Mouse (Mus musculus): ENCODE results near the gene Mgat5b. TPM values are rescaled to one million over a fixed set of nuclear protein-coding genes. Genes with fewer than 3 reads are reported as not detected.
A peak's percentile ranks its signal among the peaks of the same experiment; 100 is the strongest.
"Not testable (repeated sequence)": the region's sequence is repeated elsewhere in the genome, so short reads cannot be mapped to it uniquely, and the experiment has no call there.

Gene Mgat5b
- under 1 TPM in 1 of 2 experiments, not detected in 1; 0.13 TPM for total RNA-seq (2021)
- long read RNA-seq, experiment 1: 0 reads
- long read RNA-seq, experiment 2: 0 reads

DNA sequence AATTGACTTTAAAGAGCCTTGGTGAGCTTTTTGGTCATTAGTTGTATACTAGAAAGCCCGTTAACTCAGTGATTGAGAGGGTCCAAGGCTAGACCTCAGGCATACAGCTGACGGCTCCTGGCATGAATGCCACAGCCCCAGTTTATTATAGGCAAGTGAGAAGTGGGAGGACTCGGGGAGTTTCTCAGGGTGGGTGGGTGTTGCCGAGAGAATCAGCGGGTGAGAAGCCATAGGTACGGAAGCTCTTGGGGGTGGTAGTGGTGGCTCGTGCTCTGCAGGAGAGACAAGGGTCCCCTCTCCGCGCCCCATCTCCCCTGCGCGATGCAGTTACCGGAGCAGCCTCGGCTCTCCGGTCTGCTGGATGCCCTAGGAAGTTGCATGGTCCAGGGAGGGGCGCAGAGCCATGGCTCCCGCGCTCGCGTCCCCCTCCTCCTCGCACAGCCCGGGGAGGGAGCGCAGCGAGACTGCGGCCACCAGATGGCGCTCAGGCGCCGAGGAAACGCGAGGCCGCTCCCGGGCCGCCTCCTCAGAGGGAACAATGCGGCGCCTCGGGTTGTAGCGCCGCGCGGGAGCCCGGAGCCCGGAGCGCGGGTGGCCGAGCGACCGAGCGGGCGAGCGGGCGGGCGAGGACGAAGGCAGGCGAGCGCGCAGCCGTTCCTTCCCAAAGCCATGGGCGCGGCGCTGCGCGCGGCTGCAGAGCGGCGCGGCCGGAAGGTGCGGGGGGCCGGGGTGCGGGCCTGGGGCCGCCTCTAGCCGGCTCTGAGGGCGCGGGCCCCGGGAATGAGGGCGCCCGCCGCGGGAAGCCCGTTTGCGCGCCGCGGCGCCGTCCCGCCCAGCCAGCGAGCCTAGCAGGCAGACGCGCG lies at the start of gene Mgat5b:
Gene Mgat5b (plus strand): TSS at position 541 of the 863 bp plus-strand sequence.
- DNase-seq: peak; percentile 51

DNA sequence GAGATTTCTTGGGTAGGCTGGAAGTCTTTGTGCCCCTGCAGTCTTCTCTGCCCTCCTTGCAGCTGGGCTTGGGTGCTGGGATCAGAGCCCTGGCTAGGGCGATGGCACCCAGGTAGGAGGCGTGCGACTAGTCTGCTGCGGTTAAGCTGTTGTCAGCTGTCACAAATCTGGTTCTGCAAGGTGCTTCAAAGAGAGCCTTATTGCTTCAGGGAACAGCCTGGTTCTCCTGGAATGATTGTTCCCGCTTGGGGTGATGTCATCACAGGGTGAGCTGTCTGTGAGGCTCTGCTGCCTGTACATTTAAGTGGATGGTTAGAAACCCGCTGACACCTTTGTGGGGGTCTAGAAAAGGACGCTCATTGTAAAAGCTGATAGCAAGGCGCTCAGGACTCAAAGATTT lies 49.4 kb upstream of the Mgat5b start:
- no peak for DNase-seq

DNA sequence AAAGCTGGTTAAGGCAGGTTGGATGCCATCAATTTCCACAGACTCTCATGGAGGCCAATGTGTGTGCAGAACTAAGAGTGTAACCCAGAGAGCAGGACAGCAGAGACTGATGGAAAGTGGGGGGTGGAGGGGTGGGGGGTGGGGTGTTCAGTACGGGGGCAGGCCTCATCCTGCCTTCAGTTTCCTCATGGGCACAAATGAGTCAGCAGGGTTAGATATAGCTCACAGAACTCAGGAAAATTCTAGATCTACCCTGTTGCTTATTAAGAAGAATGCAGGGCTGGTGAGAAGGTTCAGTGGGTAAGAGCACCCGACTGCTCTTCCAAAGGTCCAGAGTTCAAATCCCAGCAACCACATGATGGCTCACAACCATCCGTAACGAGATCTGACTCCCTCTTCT lies 49.0 kb upstream of the Mgat5b start:
- DNase-seq: no peak

DNA sequence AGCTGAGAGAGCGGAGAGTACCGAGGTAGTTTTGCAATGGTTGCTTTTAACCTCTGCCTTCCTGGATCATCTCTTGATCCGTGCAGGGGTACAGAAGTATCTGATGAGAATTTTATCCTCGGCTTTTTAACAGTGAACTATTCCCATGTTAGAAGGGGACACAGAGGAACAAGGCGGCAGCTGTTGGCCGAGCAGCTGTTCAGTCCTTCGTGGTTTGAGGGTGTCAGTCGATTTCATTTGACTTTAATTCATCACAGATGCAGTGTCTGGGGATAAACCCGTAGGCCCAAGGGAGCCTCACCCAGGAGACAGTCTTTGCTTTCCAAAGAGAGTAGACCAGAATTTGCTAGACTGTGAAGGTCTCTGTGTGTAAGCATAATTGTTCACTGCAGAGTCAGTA lies 47.1 kb upstream of the Mgat5b start:
- no peak for DNase-seq

DNA sequence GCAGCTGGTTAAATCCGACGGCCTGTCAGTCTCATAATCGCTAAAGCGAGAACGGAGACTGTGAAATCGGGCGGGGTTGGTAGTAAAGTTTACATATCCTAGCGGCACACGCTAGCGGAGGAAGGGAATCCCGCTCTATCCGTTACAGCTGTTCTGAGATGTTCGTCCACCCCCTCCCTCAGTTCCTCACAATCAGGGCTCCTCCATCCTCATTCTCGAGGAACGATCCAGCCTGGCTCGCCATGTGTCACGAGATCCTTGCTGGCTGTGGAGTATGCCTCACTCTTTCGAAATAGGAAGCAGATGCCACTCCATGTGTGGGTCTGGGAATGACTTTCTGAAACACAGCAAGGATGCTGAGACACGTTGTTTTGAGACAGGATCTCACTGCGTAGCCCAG lies 44.7 kb upstream of the Mgat5b start:
- no peak for DNase-seq

GRCm38 (mm10) chr11:116878454-116878853 lies 40.2 kb upstream of the Mgat5b start:
- DNase-seq: no peak

DNA sequence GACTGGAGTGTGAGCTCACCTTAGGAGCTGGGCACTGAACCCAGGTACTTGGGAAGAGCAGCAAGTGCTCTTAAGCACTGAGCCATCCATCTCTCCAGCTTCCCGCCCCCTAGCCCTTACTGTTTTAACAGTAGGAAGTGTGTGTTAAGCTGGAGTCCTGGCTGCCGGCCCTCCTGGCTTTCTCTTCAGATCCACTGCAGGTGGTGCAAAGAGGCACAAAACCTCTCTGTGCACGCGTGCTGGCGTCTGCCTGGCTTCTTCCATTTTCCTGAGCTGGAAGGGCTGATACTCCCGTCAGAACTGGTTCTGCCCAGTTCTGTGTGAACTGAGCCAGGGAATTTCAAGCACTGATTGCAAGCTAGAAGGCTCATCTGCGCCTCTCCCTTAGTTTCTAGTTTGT lies 37.8 kb upstream of the Mgat5b start:
- DNase-seq: no peak

DNA sequence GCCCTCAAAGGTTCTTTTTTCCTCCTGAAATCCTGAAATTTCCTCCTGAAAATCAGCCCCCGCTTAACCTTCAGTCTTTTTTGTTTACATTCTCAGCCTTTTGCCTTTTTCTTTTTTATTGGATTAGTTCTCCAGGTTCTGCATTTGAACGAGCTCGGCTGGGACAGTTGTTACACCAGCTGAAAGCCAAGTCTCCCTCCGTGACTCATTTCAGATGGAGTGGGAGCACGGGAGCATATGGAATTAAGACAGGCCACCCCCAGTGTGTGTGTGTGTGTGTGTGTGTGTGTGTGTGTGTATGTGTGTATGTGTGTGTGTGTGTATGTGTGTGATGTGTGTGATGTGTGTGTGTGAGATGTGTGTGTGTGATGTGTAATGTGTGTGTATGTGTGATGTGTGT lies 37.2 kb upstream of the Mgat5b start:
- no peak for DNase-seq

DNA sequence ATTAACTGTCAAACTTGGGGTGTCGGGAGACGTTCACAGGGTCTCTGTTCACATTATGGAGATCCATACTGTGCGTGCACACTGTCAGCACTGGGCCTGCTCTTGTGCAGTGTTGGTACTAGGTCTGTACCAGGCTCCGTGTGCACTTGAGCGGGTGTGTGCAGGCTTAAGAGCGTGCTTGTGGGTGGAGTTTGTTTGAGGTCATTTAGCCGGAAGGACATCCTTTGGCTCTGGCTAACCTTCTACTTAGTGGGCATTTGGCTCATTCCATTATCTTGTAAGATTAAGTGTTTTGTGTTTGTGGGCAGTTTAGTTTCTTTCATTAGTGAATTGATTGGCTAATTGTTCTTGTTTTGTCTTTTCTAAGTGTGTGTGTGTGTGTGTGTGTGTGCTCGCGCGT lies 36.2 kb upstream of the Mgat5b start:
- DNase-seq: no peak

DNA sequence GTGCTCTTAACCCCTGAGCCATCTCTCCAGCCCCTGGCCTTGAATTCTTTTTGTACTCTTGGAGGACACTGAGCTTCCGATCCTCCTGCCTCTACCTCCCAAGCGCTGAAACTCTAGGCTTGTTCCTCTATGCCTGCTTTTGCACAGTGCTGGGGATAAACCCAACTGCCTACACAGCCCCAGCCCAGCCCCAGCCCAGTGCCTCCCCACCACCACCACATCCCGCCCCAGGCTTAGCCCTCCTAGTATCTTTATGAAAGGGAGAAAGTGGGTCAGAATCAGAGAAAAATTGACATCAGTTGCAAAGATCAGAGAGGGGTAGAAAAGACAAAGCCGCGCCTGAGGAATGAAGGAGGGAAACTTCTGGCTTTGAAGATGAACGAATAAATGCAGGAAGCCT lies 34.6 kb upstream of the Mgat5b start:
- DNase-seq: no peak

- DNase-seq: peak; percentile 65
These were observed 33.1 kb upstream of the Mgat5b start for GRCm38 (mm10) chr11:116885275-116886151.

DNA sequence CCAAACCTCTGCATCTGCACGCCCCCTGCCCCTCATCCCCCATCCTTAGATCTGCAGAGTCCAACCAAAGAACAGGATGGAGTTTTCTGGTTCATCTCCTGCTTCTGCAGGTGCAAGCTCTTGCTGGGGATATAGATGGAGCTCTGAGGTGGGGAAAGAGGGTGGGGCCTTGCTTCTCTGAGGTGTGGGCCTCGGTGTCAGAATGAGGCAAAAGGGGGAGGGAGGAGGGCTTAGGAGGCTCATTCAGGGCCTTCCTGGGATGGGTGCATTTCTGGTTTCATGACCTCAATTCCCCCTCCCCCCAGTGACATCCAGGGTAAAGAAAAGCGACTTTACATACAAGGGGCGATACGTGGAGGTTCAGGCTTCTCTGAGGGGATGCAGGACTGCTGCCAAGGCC lies 31.5 kb upstream of the Mgat5b start:
- no peak for DNase-seq

DNA sequence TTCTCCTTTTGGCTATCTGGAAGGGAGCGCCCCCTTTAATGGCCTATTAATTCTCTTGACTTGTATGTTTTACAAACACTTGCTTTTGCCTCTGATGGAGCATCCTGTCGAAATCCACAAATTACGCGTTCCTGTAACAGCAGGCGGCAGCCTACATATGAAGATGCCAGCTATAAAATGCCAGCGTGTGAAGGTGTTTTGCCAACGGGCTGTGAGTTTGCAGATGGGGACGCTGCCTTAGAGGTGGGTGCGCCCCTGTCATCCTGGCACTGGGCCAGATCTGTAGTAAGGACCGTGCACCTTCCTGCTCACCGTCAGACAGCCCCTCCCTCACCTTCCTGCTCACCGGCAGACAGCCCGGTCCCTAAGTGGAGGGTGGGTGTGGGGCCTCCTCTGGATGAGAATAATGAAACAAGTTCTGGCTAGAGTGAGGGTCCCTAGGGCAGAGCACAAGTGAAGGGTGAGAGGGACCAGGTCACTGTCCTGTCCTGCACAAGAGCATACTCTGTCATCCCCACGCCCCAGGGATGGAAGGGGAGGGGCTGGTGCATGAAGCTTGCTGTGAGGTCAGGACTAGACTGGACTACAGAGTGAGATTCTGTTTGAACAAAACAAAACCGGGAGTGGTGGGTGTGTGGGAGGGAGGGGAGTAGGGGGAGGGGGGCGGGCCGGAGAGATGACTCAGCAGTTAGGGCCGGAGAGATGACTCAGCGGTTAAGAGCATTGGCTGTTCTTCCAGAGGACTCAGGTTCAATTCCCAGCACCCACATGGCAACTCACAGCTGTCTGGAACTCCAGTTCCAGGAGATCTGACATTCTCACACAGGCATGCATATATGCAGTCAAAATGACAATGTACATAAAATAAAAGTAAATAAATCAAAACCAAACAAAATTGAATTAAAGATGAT lies 24.9 kb upstream of the Mgat5b start:
- no peak for DNase-seq

DNA sequence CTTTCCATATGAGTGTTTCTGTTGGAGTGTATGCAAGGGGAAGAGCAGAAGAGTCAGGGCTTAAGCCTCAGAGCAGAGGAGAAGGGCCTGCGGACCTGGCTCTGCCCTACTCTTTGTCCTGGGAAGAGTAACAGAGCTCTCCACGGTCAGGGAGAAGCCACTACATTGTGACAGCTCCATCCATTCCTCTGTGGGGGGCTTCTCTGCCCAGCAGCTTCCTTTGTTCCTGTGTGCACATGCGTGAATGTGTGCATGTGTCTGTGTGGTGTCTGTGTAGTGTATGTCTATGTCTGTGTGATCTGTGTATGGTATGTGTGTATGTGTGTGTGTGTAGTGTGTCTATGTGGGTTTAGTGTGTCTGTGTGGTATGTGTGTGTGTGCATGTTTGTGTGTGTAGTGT lies 23.3 kb upstream of the Mgat5b start:
- DNase-seq: no peak

GRCm38 (mm10) chr11:116899247-116899646 lies 19.4 kb upstream of the Mgat5b start:
- DNase-seq: no peak

- DNase-seq: not testable (repeated sequence)
These were observed 16.1 kb upstream of the Mgat5b start for GRCm38 (mm10) chr11:116902588-116902987.

DNA sequence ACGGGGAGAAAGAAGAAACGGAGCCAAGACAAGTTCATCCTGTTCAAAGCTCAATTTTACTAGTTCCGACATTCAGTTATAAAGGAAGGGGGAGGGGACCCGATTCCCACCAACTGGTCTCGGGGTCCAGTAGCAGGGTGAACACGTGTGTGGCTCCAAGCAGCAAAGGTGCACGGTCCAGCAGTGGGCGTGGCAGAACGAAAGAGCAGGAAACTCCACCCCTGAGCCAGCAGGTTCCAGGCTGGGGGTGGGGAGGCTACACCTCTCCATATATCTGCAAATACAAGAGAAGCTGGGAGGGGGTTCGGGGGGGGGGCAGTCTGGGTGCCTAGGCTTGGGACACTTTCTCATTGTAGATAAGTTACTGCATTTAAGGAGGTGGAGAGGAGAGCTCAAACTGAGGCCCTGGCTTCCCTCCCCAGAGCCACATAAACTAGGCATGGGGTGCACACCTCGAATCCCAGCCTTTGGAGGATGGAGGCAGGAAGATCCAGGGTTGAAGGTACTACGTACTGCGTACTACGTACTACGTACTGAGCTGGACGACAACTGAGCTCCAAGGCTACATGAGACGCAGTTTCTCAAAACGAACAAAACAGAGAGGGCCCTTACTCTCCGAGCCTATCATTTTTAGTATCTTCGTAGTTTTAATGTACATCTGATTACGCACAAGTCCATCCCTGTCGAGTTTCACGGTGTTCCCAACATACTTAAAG lies 12.8 kb upstream of the Mgat5b start:
- no peak for DNase-seq

GRCm38 (mm10) chr11:116913573-116913972 lies 5.1 kb upstream of the Mgat5b start:
- no peak for DNase-seq

GRCm38 (mm10) chr11:116914267-116914885 lies 4.3 kb upstream of the Mgat5b start:
- DNase-seq: no peak

GRCm38 (mm10) chr11:116915241-116915640 lies 3.4 kb upstream of the Mgat5b start:
- no peak for DNase-seq

DNA sequence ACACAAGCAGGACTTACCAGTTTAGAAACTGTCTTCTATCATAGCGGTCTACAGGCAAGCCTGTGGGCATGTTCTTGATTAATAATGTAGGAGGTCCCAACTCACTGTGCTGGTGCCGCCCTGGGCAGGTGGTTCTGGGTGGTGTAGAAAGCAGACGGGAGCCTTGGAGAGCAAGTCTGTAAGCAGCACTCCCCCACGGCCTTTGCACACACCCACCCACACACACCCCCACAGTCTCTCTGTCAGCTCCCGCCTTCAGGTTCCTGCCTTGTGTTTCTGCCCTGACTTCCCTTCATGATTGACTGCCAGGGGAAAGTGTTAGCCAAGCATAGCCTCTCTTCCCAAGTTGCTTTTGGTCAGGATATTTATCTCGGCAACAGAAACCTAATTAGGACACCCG lies 1.3 kb upstream of the Mgat5b start:
- no peak for DNase-seq

Measured in gastrocnemius, postnatal 25 days (tissue).